Mouse (Mus musculus): ENCODE results near the gene Dbil5. TPM values are rescaled to one million over a fixed set of nuclear protein-coding genes. Genes with fewer than 3 reads are reported as not detected.
"Not testable (repeated sequence)": the region's sequence is repeated elsewhere in the genome, so short reads cannot be mapped to it uniquely, and the experiment has no call there.

Dbil5 gene
- under 1 TPM; 0.72 to 0.73 TPM for total RNA-seq (2021)
- polyA plus RNA-seq (2012; rRNA removed): 0.97 TPM in 1 of 2 replicates, not detected in the other
- long read RNA-seq: 0 reads

DNA sequence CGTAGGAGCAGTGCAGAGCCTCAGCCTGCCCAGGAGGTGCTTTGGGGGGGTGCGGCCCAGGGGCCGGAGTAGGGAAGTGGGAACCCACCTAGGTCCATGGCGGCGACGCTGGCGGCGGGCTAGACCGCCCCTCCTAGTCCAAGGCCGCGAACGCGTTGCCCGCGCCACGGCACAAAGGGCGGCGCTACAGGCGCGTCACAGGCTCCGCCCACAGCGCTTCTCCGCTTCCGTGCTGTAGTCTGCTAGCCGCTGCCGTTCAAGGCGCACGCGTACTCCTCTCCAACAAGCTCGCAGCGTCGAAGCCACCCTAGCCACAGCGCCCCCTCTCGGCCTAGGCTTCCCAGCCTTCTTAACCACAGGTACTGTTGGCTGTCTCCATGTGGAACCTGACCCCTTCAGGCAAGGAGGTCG is at the start of gene Dbil5, which contains the start of gene Gemin4:
Gene Dbil5 (plus strand): TSS at position 219 of the 411 bp plus-strand sequence.
Gene Gemin4 (minus strand): TSS at position 275 of the 411 bp plus-strand sequence.
- peak; percentile 98 for DNase-seq

DNA sequence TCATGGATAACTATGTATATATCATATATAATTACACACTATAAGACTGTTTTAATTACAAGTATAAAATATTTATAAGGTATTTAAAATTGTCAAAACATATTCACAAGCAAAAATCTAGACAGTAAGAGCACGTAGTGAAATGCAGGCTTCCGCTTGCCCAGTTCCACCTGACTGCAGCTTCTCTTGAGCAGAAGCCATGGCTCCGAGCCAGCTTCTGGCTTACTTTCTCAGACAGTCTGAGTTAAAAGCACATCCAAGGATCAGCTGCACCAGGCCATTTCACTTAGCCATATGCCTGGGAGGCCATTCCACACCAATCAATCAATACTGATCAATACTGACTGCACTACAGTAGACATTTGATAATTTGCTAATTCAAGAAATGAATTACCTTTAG is 48.4 kb upstream of the Dbil5 start:
- no peak for DNase-seq

DNA sequence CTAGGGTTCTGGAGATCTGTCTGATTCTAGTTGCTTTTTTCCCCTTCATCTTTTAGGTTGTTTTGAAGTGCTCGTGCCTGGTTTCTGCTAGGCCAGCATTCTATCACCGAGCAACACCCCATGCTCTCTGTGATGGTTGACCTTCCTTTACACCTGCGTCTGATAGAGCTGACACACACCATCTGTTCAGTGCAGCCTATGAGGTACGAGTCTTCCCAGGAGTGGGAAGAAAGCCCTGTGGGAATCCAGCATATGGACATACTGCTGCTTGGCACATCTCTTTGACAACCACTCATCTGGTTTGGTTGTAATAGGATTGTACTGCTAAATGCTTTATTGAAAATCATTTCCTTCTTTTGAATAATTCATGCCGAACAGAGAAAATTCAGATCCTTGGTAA is 47.2 kb upstream of the Dbil5 start:
- no peak for DNase-seq

- DNase-seq: peak; percentile 47
These were observed 38.5 kb upstream of the Dbil5 start for GRCm38 (mm10) chr11:76178726-76179494.

DNA sequence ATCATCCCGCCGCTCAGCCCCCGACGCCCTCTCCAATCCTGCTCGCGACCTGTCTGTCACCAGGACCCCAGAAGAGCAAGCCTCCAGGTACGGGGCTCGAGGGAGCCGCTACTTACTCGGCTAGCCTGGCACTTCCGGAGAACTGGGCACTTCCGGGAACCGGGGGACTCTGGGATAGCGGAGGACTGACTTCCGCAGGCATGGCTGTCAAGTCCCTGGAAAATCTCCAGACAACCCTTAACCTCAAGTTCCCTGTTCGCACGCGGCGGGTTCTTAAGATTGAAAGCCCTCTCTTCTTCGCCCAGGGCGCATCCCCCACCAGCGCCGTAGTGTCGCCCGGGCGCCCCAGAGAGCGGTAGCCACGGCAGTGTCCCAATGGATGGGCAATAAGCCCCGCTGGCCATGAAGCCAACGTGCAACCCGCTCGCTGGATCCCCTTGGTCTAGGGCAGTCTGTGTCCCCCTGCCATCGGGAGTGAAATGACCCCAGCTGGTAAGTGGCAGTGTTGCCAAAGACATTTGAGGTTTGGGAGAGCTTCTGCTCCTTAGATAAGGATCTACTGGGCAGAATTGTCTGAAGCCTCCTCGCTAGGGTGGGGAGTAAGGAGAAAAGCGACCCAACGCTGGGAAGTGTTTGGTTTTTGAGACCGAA is 37.8 kb upstream of the Dbil5 start, which contains the start of the genes Vps53 and Fam57a:
Gene Vps53 (minus strand): TSS at position 153 of the 651 bp plus-strand sequence.
Gene Fam57a (plus strand): TSS at position 177 of the 651 bp plus-strand sequence.
- peak; percentile 94 for DNase-seq

DNA sequence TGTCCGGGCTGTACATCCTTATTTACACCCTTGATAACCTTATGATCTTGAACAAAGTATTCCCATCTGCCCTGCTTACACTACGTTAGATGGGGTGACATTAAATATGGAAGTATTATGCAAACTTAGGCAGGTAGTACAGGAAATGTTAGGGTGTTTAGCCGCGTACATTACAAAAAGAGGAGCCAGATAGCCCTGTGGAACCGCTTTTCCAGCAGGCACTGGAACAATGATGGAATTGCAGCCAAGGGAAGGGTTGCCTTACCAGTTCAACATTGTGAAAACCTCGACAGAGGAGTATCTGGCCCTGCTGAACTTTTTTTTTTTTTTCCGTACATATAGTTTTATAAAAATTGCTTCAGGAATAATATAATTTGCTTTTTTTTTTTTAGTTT is 37.3 kb upstream of the Dbil5 start:
- no peak for DNase-seq

DNA sequence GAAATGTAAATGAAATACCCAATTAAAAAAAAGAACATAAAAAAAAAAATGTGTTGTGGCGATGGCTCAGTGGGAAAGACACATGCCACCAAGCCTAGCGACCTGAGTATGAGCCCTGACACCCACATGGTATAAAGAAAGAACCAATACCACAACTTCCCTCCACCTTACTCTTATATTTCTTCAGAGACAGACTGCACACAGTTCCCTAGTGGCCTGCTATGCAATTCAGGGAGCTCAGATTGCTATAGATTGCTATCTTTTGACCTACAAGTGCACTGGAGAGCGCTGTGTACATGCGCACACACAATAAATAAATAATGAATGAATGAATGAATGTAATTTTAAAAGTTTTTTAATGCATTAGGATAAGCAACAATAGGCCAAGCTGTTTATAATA is 33.7 kb upstream of the Dbil5 start:
- DNase-seq: no peak

GRCm38 (mm10) chr11:76186908-76187307 is 30.5 kb upstream of the Dbil5 start:
- DNase-seq: no peak

GRCm38 (mm10) chr11:76196275-76196976 is 21.0 kb upstream of the Dbil5 start:
- peak; percentile 19 for DNase-seq

DNA sequence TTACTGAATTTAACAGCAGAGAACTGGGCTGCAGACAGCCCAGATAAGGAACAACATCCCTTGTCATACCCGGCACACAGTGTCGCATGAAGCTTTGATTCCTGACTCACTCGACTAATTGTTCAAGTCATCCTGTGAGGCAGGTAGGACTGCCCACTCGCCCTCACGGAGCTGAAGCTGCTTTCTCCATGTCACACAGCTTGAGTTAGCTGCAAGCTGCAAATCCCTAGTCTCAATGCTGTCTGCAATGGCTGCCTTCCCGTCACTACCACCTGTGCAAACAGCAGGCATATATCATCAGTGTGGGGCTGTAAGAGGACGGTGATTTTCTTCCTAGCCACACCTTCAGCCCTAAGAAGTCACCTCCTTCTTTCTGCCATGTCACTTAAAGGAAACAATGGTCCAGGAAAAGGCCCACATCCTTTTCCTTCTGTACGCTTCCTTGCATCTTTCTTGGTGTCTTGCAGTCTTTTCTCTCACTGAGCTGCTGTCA is 20.4 kb upstream of the Dbil5 start:
- DNase-seq: no peak

DNA sequence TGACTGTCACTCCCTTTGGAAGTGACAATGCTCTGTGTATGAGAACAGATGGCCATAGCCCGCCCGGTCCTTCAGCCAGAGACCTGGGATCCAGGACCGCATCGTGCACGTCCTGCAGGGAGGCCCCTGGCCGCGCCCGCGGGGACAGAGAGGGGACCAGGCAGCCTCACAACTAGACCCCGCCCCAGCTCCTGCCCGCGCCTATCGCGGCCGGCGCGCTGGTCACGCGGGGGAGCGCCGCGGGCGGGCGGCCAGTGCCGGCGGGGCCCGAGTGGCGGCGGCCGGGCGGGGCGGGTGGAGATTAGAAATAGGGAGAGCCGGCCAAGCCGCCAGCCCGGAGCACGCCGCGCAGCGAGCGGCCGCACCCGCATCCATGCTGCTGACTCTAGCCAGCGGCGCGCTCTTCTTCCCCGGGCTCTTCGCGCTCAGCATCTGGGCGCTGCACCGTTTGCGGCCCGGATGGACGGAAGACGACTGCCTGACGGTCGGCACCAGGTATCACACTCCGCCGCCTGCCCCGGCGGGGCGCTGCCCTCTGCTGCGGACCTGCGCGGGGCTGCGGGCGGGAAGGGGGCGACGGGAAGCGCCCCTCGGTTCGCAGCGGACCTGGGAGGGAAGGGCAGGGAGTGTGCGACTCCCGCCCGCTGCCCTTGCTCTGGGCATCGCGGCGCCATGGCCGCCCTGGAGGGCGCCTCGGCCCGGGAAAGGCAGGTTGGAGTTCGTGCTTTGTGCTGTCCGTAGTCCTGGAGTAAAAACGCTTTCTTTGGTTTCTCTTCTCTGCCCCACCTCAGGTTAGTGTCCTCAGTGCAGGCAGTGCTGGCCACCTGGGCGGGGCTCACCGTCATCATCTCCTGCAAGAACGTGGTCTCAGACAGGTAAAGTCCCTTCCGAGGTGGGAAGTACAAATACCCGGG is 15.4 kb upstream of the Dbil5 start:
- peak; percentile 95 for DNase-seq

DNA sequence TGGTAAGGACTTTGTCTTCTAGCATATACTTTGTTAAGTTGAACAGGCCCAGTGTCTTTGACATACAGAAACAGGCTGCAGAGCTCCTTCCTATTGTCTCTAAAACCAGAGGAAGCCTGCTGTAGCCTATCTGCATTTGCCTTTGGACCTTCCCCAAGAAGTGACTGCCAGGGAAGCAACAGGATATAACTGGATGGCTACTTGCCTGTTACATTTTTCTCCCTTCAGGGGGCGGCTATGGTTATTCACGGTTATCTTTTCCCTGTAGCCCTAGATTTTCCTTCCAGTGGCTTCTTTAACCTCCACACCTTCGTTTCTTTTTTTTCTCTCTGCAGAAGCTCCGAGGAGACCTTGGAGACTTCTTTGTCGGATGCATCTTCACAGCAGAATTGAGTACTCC is 10.6 kb upstream of the Dbil5 start:
- no peak for DNase-seq

- no peak for DNase-seq
These were observed 7.0 kb upstream of the Dbil5 start for GRCm38 (mm10) chr11:76210228-76210985.

GRCm38 (mm10) chr11:76211595-76211994 is 5.8 kb upstream of the Dbil5 start:
- not testable (repeated sequence) for DNase-seq

GRCm38 (mm10) chr11:76213841-76214240 is 3.6 kb upstream of the Dbil5 start:
- no peak for DNase-seq

DNA sequence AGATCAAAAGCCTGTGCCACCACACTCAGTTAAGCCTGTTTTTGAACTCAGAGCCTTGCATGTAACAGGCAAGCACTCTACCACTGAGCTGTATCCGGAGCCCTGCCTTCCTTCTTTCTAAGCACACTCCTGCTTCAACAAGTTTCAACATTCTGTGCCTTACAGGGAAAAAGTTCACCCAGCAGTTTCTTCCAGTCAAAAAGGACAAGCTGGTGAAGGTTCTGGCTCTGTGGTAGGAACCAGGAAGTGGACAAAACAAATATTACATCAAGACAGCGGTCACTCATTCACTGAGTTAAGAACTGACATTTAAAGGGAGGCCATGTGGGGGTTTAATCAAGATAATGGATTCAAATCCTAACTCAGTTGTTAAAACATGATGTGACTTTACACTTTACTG is 2.4 kb upstream of the Dbil5 start:
- DNase-seq: no peak

DNA sequence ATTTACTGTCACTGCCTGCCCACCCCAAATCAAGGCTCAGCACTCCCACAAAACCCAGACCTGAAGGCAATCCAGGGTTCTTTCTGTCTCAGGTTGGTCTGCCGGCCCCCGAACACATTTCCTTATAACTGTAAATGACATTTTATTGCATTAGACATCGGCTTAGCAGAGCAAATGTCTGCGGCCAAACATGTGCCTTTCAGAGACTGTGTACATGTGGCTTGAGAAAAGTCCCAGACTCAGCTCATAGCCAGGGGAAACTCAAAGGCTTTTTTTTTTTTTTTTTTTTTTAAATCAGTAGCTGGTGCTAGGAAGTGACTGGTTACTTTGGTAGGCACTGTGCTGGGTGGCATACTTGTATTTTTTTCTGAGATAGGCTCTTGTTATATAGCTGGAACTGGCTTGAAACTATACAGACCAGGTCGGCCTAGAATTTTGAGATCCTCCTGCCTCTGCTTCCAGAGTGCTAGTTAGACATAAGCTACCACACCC is 1.3 kb upstream of the Dbil5 start:
- no peak for DNase-seq

GRCm38 (mm10) chr11:76216681-76217389 is 573 bp upstream of the Dbil5 start:
- peak; percentile 43 for DNase-seq

- DNase-seq: no peak
These were observed 7.2 kb downstream of the Dbil5 start for GRCm38 (mm10) chr11:76224631-76225030.

DNA sequence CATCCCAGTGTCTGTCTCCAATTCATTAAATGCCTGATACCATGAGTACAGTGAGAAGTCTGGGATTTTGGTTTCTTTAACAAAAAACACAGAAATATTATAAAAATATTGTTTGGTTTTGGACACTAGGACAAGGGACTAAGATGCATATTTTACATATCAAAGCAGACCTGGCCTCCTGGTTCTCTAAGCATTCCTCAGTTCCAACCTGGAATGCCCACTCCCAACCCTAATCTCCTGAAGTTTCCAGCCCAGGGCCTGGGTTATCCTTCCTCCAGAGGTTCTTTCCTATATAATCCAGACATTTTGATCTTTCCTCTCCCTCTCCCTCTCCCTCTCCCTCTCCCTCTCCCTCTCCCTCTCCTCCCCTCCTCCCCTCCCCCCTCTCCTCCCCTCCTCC is 7.6 kb downstream of the Dbil5 start:
- DNase-seq: no peak
